Mouse (Mus musculus) bone marrow macrophage, adult 2 months (primary cell): ENCODE data around the gene Rph3a. TPM values are rescaled to one million over a fixed set of nuclear protein-coding genes. Genes with fewer than 3 reads are reported as not detected.

ENCODE experiments used
- H3K27ac ChIP-seq: 2 replicates; pipeline ENCODE4 v1.5.1; 2012; ENCODE audit warnings: low read depth, low read length; ENCODE audit not compliant: insufficient read depth
- H3K4me1 ChIP-seq: 2 replicates; pipeline ENCODE4 v1.6.1; 2012; ENCODE audit warnings: low read length; ENCODE audit not compliant: control insufficient read depth, insufficient read depth
- H3K4me3 ChIP-seq: 2 replicates; pipeline ENCODE4 v1.5.1; 2012; ENCODE audit warnings: mild to moderate bottlenecking, low read length, moderate library complexity; ENCODE audit not compliant: insufficient read depth
- CTCF ChIP-seq: IDR thresholded peaks from 2 replicates; pipeline ENCODE4 v1.5.1; 2012; ENCODE audit warnings: low read depth, mild to moderate bottlenecking, low read length, moderate library complexity
- POLR2A ChIP-seq: IDR thresholded peaks from 2 replicates; pipeline ENCODE4 v1.6.1; 2012; ENCODE audit warnings: mild to moderate bottlenecking, low read depth, low read length, borderline replicate concordance
- polyA plus RNA-seq: library from polyadenylated mRNA; stranded (reverse); fragments of >200 nt; gene quantifications from 2 replicates; pipeline ENCODE4 v1.2.4, GENCODE M21; 2012; ENCODE audit not compliant: missing spikeins, insufficient read depth, insufficient read length

The Rph3a gene
- polyA plus RNA-seq, 1 experiment = not detected

DNA sequence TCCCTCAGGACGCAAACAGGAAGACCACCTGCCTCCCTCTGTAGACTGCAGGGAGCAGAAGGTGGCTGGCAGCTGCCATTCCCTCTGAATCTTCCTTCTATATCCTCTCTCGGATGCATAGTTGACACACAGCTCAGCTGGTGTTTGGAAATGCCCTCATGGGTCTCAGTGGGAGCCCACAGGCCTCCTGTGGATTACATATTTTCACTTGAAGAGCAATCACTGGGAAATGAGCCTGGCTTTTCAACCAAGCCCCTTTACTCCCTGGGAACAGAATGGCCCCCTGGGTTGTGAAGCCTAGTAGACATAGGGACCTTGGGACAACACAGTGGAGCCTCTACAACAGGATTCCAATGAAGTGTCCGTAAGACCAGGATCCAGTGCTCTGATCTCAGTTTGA, 33.8 kb downstream of the Rph3a start:
- Histone ChIP-seq H3K4me1 (no peaks in the 10 kb centered on the region), H3K27ac (no peak overlapping the region), H3K4me3 (no peak overlapping the region)
- TF ChIP-seq POLR2A (no peak), CTCF (no peak)

- H3K27ac ChIP-seq = no peak overlapping the region
- H3K4me3 ChIP-seq = no peak overlapping the region
- H3K4me1 ChIP-seq = no peaks in the 10 kb centered on the region
- TF ChIP-seq CTCF = no peak
- no peak for TF ChIP-seq POLR2A
Measured at GRCm38 (mm10) chr5:120974522-120974921, 35.4 kb downstream of the Rph3a start.

DNA sequence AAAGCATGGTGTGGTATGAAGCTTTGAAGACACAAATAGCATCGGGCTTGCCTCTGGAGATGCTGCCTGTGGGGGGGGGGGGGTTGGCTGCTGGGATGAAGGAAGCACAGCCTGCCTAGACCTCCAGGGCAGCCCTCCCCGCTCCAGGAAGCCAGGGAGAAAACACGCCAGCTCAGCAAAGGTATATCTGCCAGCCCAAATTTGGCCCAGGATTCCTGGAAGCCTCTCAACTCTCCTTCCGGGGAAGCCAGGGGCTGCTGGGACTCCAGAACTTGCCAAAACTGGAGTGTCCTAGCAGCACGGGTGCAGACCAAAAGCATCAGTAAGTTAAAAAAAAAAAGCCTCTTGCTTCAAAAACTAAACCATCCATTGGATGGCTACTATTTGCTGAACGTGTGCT, 37.6 kb downstream of the Rph3a start:
- no peak overlapping the region for H3K4me3 ChIP-seq
- no peak overlapping the region for H3K27ac ChIP-seq
- TF ChIP-seq POLR2A (no peak), CTCF (no peak)
- H3K4me1 ChIP-seq = no peaks in the 10 kb centered on the region

- TF ChIP-seq CTCF (no peak), POLR2A (no peak)
- H3K4me1 ChIP-seq = no peaks in the 10 kb centered on the region
- H3K4me3 ChIP-seq = no peak overlapping the region
- no peak overlapping the region for H3K27ac ChIP-seq
Measured at GRCm38 (mm10) chr5:120971326-120971725, 38.6 kb downstream of the Rph3a start.

- H3K4me3 ChIP-seq = no peak overlapping the region
- H3K4me1 ChIP-seq = no peaks in the 10 kb centered on the region
- no peak overlapping the region for H3K27ac ChIP-seq
- no peak for TF ChIP-seq POLR2A
- no peak for TF ChIP-seq CTCF
Measured at GRCm38 (mm10) chr5:120969703-120970102, 40.2 kb downstream of the Rph3a start.

GRCm38 (mm10) chr5:120968799-120969198, 41.1 kb downstream of the Rph3a start:
- no peak for TF ChIP-seq CTCF
- no peak for TF ChIP-seq POLR2A
- H3K27ac ChIP-seq = no peak overlapping the region
- H3K4me1 ChIP-seq = no peaks in the 10 kb centered on the region
- H3K4me3 ChIP-seq = no peak overlapping the region

DNA sequence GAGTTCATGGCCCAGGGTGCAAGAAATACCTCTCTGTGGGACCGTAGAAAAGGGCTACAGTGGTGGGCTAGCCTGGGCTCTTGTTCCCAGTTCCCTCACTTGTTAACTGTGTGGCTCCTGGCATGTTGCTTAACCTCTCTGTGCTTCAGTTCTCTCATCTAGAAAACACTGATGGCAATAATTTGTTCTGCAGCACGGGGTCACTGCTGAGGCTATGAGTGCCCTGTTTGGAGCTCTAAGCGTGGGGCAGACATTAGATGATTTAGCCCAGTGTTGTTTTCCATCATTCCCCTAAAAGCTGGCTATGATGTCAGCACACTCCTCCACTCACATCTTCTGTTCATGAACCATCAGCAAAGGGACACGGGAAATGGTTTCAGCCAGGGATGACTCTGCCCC, 41.8 kb downstream of the Rph3a start:
- no peak overlapping the region for H3K4me3 ChIP-seq
- TF ChIP-seq POLR2A (no peak), CTCF (no peak)
- no peaks in the 10 kb centered on the region for H3K4me1 ChIP-seq

GRCm38 (mm10) chr5:120967355-120968133, 42.3 kb downstream of the Rph3a start:
- Histone ChIP-seq H3K27ac (no peak overlapping the region), H3K4me3 (no peak overlapping the region), H3K4me1 (no peaks in the 10 kb centered on the region)
- TF ChIP-seq CTCF = no peak
- no peak for TF ChIP-seq POLR2A

More for the DNA sequence above, 41.8 kb downstream of the Rph3a start:
- no peak overlapping the region for H3K27ac ChIP-seq

DNA sequence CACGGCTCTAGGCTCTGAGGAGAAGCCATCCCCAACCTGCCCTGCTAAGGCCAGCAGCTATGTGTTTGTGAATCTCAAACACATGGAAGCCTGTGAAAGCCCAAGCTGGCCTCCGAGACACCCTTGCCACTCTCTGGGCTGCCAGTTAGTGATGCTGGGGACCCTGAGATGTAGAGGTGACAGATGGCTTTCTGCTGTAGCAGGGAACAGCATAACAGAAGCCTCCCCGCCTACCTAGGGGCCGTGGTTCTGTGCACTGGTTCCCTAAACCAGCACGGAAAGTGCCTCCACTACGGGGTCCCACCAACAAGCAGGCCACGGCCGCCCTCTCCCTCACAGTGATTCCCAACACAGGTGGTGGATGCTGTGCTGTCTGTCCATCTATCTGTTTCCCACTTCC, 43.0 kb downstream of the Rph3a start:
- Histone ChIP-seq H3K4me1 (no peaks in the 10 kb centered on the region), H3K4me3 (no peak overlapping the region), H3K27ac (no peak overlapping the region)
- no peak for TF ChIP-seq POLR2A
- no peak for TF ChIP-seq CTCF

DNA sequence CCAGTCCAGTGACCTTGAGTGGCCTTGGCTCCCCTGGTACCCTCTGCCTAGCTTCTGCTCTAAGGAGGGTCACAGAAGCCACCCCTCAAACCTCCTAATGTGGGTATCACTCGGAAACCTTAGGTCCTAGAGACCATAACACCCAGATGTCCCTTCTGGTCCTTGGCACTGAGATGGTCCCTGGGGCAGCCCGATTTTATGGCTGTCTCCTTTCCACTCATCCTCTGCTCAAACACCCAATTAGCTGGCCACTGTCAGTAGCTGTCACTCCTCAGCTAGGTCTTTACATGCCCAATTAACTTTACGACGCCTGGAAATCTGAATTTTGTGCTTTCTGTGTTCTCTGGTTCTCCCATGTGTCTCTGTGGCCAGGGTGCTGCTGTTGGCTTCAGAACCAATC, 43.7 kb downstream of the Rph3a start:
- no peak overlapping the region for H3K27ac ChIP-seq
- H3K4me1 ChIP-seq = no peaks in the 10 kb centered on the region
- TF ChIP-seq CTCF (no peak), POLR2A (no peak)
- H3K4me3 ChIP-seq = no peak overlapping the region
